Mouse (Mus musculus): Measurements from ENCODE around the gene Zfp362. TPM values are rescaled to one million over a fixed set of nuclear protein-coding genes. Genes with fewer than 3 reads are reported as not detected.
A peak's percentile ranks its signal among the peaks of the same experiment; 100 is the strongest.

Zfp362 gene
- polyA plus RNA-seq, 1 experiment from 2014 or later, result 44.7 TPM

DNA sequence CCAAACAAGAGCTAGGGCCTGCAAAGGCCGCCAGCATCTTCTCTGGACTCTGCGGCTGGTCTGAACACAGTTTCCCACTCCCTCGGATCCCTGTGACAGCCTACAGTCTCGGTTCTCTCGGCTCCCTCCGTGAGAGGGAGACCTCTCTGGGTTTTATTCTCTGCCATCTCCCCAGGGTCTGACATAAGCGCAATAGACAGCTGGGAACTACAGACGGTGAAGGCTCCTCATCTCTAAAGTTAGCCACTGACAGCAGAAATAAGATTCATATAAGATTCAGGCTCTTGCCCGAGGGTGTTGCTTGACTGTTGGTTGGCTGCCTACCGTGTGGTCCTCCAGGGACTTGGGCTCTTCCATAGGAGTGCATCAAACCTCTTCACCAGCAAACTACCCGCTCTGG, 28.3 kb downstream of the Zfp362 start:
- 88% methylated on average over 11 of the region's 11 CpGs for WGBS

DNA sequence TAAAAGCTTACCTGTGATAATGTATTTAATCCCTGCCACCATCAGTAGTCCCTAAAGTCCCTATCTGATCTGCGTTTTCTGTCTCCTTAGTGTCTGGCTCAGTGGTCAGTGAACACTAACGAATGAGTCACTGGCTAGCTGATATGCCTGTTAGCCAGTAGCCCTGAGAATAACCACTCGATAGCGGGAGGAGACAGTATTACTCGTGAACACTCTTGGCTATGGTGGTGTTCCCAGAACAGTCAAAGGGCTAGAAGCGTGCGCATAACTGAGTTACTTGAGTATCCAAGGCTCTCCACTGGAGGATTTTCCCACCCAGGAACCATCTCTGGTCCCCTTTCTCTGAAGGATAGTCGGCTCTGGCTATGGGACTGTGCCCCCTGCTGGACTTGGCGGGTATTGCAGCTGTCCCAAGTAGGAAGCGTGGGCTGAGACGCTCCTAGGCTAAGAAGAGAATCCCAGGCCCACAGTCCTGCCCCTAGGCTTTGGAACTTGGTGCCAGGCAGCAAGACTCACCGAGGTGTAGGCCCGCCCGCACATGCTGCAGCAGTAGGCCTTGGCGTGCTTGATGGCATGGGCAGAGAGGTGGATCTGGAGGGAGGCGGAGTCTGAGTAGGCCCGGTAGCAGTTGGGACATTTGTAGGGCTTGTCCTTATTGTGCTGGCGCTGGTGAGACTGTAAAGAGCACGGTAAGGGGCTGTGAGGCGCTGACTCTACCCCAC, 29.1 kb downstream of the Zfp362 start:
- H3K27ac ChIP-seq (replicated peaks; ENCODE audit: low read depth, low read length), result no peak overlapping the region
- no peak overlapping the region for H3K4me3 ChIP-seq (ENCODE audit: low read depth, low read length)
- H3K9me3 ChIP-seq (ENCODE audit: control insufficient read depth, low read length), result no peaks in the 10 kb centered on the region
- 0 out of 2 replicates have a peak, but pooled peaks have one; percentile 32 for ATAC-seq (ENCODE audit: insufficient number of reproducible peaks, low FRiP score, low TSS enrichment, low read depth)
- H3K4me1 ChIP-seq (ENCODE audit: control insufficient read depth, insufficient read depth, low read length), result no peaks in the 10 kb centered on the region
- 45% methylated on average over 20 of the region's 20 CpGs for WGBS
- no peaks in the 10 kb centered on the region for H3K27me3 ChIP-seq (ENCODE audit: control insufficient read depth, insufficient read depth, low read length)
- peak; percentile 87 for DNase-seq (ENCODE audit: low spot score)
- peaks cover 18% of the 10 kb centered on the region for H3K36me3 ChIP-seq (ENCODE audit: control insufficient read depth, insufficient read depth, low read length)
- no peak overlapping the region for H3K9ac ChIP-seq (ENCODE audit: low read length)
- no peak overlapping the region for H3K4me2 ChIP-seq (ENCODE audit: low read depth, severe bottlenecking)

More for the DNA sequence above, 28.3 kb downstream of the Zfp362 start:
- Histone ChIP-seq H3K27ac (replicated peaks; ENCODE audit: low read depth, low read length) (no peak overlapping the region), H3K36me3 (ENCODE audit: control insufficient read depth, insufficient read depth, low read length) (peaks cover 18% of the 10 kb centered on the region), H3K4me2 (ENCODE audit: low read depth, severe bottlenecking) (no peak overlapping the region), H3K9me3 (ENCODE audit: control insufficient read depth, low read length) (no peaks in the 10 kb centered on the region), H3K27me3 (ENCODE audit: control insufficient read depth, insufficient read depth, low read length) (no peaks in the 10 kb centered on the region), H3K4me1 (ENCODE audit: control insufficient read depth, insufficient read depth, low read length) (no peaks in the 10 kb centered on the region), H3K9ac (ENCODE audit: low read length) (no peak overlapping the region), H3K4me3 (ENCODE audit: low read depth, low read length) (no peak overlapping the region)
- no peak for DNase-seq (ENCODE audit: low spot score)
- ATAC-seq (ENCODE audit: insufficient number of reproducible peaks, low FRiP score, low TSS enrichment, low read depth), result no peak

DNA sequence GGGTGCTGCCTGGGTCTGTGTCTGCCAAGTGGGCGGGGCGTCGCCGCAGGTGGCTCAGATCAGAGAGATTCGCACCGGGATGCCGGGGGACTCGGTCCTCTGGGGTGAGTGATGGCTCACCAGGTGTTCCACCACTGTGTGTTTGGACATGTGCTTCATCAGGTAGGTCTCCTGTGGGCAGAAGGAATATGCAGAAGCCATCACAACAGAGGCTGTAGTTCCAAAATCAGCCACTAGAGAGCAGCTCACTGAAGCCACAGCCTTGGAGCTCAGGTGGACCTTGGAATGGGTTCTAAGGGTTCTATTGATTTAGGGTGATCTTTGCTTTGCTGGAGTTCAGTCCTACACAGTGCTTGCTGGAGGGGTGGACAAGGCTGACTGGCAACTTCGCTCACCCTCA, 31.4 kb downstream of the Zfp362 start:
- Histone ChIP-seq H3K27ac (replicated peaks; ENCODE audit: low read depth, low read length) (no peak overlapping the region), H3K4me3 (ENCODE audit: low read depth, low read length) (no peak overlapping the region), H3K4me1 (ENCODE audit: control insufficient read depth, insufficient read depth, low read length) (no peaks in the 10 kb centered on the region; the same call in 1 of the 2 replicates), H3K27me3 (ENCODE audit: control insufficient read depth, insufficient read depth, low read length) (no peaks in the 10 kb centered on the region), H3K4me2 (ENCODE audit: low read depth, severe bottlenecking) (no peak overlapping the region), H3K9me3 (ENCODE audit: control insufficient read depth, low read length) (no peaks in the 10 kb centered on the region), H3K36me3 (ENCODE audit: control insufficient read depth, insufficient read depth, low read length) (peaks cover 15% of the 10 kb centered on the region), H3K9ac (ENCODE audit: low read length) (no peak overlapping the region)
- WGBS, result 81% methylated on average over 9 of the region's 9 CpGs
- ATAC-seq (ENCODE audit: insufficient number of reproducible peaks, low FRiP score, low TSS enrichment, low read depth), result no peak
- peak; percentile 67 for DNase-seq (ENCODE audit: low spot score)

GRCm38 (mm10) chr4:128773820-128774219, 32.0 kb downstream of the Zfp362 start:
- Histone ChIP-seq H3K4me2 (ENCODE audit: low read depth, severe bottlenecking) (no peak overlapping the region), H3K36me3 (ENCODE audit: control insufficient read depth, insufficient read depth, low read length) (peaks cover 15% of the 10 kb centered on the region), H3K4me3 (ENCODE audit: low read depth, low read length) (no peak overlapping the region), H3K9me3 (ENCODE audit: control insufficient read depth, low read length) (no peaks in the 10 kb centered on the region), H3K27me3 (ENCODE audit: control insufficient read depth, insufficient read depth, low read length) (no peaks in the 10 kb centered on the region), H3K9ac (ENCODE audit: low read length) (no peak overlapping the region), H3K27ac (replicated peaks; ENCODE audit: low read depth, low read length) (no peak overlapping the region), H3K4me1 (ENCODE audit: control insufficient read depth, insufficient read depth, low read length) (no peaks in the 10 kb centered on the region; the same call in 1 of the 2 replicates)
- no peak for ATAC-seq (ENCODE audit: insufficient number of reproducible peaks, low FRiP score, low TSS enrichment, low read depth)
- no peak for DNase-seq (ENCODE audit: low spot score)
- WGBS, result 90% methylated on average over 11 of the region's 11 CpGs

- WGBS, result 72% methylated on average over 5 of the region's 5 CpGs
- no peaks in the 10 kb centered on the region for H3K27me3 ChIP-seq (ENCODE audit: control insufficient read depth, insufficient read depth, low read length)
- H3K36me3 ChIP-seq (ENCODE audit: control insufficient read depth, insufficient read depth, low read length), result peaks cover 7% of the 10 kb centered on the region
- DNase-seq (ENCODE audit: low spot score) (peak; percentile 49), ATAC-seq (ENCODE audit: insufficient number of reproducible peaks, low FRiP score, low TSS enrichment, low read depth) (peak; percentile 41)
- H3K27ac ChIP-seq (replicated peaks; ENCODE audit: low read depth, low read length), result no peak overlapping the region
- no peak overlapping the region for H3K4me2 ChIP-seq (ENCODE audit: low read depth, severe bottlenecking)
- H3K4me1 ChIP-seq (ENCODE audit: control insufficient read depth, insufficient read depth, low read length), result no peaks in the 10 kb centered on the region; the same call in 1 of the 2 replicates
- no peak overlapping the region for H3K4me3 ChIP-seq (ENCODE audit: low read depth, low read length)
- H3K9ac ChIP-seq (ENCODE audit: low read length), result no peak overlapping the region
- no peaks in the 10 kb centered on the region for H3K9me3 ChIP-seq (ENCODE audit: control insufficient read depth, low read length)
These were observed 35.1 kb downstream of the Zfp362 start for GRCm38 (mm10) chr4:128770698-128771097.

DNA sequence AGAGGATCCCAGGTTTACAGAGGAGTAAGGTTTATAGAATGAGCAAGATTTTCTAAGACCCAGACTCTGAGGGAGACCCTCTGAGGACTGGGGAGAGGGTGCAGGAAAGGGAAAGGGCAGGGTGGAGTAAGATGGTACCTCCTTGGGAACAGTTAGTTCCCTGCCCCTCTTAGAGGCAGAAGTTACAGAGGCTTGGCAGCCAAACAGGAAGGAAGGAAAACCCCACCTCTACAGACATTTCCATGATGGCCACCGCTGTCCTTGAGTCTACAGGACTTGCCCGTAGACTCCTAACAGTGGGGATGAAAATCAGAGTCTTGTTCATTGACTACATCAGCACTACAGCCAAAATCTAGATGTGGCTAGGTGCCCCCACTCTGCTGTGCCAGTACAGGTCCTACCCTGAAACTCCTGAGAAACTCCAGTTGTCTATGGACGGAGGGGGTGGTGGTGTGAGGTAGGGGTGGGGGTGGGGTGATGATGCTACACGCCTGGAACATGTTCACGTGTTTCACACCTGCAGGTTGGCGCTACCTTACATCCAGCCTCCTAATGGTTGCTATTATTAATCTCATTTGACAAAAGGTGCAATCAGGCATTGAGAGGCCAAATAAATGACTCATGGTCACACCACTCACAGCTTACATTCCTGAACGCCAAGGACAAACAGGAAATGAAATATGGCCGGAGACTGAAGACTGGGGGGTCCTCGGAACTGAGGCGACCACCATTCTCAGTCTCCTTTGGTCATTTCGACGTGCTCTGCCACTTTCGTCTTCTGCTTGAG, 36.1 kb downstream of the Zfp362 start:
- no peaks in the 10 kb centered on the region for H3K9me3 ChIP-seq (ENCODE audit: control insufficient read depth, low read length)
- no peak for ATAC-seq (ENCODE audit: insufficient number of reproducible peaks, low FRiP score, low TSS enrichment, low read depth)
- H3K27me3 ChIP-seq (ENCODE audit: control insufficient read depth, insufficient read depth, low read length), result no peaks in the 10 kb centered on the region
- peaks cover 7% of the 10 kb centered on the region for H3K36me3 ChIP-seq (ENCODE audit: control insufficient read depth, insufficient read depth, low read length)
- H3K9ac ChIP-seq (ENCODE audit: low read length), result no peak overlapping the region
- WGBS, result 88% methylated on average over 13 of the region's 13 CpGs
- H3K4me1 ChIP-seq (ENCODE audit: control insufficient read depth, insufficient read depth, low read length), result no peaks in the 10 kb centered on the region; the same call in 1 of the 2 replicates
- H3K4me3 ChIP-seq (ENCODE audit: low read depth, low read length), result no peak overlapping the region
- no peak overlapping the region for H3K27ac ChIP-seq (replicated peaks; ENCODE audit: low read depth, low read length)
- H3K4me2 ChIP-seq (ENCODE audit: low read depth, severe bottlenecking), result no peak overlapping the region
- no peak for DNase-seq (ENCODE audit: low spot score)

DNA sequence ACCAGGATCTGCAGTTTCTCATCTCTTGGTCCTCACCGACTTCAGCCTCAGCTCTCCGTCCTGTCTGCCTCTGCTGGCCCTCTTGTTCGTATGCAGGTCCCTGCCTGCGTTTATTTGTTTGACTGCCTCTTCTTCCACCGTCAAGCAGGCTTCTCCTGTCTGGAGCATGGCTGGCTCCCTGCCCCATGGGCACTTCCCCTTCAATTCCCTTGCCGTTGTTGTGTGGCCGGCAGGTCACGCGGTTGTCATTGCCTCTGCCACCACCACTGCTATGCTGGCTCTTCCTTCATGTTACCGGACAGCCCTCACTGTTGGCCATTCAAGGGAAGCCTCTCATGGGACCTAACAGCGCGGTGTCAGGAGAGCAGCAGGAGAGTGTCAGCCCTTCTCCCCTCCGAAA, 37.7 kb downstream of the Zfp362 start:
- Histone ChIP-seq H3K4me3 (ENCODE audit: low read depth, low read length) (no peak overlapping the region), H3K27ac (replicated peaks; ENCODE audit: low read depth, low read length) (no peak overlapping the region), H3K27me3 (ENCODE audit: control insufficient read depth, insufficient read depth, low read length) (no peaks in the 10 kb centered on the region), H3K36me3 (ENCODE audit: control insufficient read depth, insufficient read depth, low read length) (no peaks in the 10 kb centered on the region; the same call in 1 of the 2 replicates), H3K4me1 (ENCODE audit: control insufficient read depth, insufficient read depth, low read length) (no peaks in the 10 kb centered on the region; the same call in 1 of the 2 replicates), H3K4me2 (ENCODE audit: low read depth, severe bottlenecking) (no peak overlapping the region), H3K9ac (ENCODE audit: low read length) (no peak overlapping the region), H3K9me3 (ENCODE audit: control insufficient read depth, low read length) (no peaks in the 10 kb centered on the region)
- ATAC-seq (ENCODE audit: insufficient number of reproducible peaks, low FRiP score, low TSS enrichment, low read depth), result no peak
- 78% methylated on average over 13 of the region's 13 CpGs for WGBS
- DNase-seq (ENCODE audit: low spot score), result no peak

DNA sequence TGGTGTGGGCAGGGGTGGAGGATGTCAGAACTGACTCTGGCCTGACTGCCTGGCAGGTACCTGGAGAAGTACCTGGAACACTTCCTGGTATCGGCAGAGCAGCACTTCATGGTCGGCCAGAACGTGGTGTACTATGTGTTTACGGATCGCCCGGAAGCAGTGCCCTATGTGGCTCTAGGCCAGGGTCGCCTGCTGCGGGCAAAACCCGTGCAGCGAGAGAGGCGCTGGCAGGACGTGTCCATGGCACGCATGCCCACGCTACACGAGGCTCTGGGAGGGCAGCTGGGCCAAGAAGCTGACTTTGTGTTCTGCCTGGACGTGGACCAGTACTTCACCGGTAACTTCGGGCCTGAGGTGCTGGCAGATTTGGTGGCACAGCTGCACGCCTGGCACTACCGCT, 38.9 kb downstream of the Zfp362 start:
- H3K9me3 ChIP-seq (ENCODE audit: control insufficient read depth, low read length), result no peaks in the 10 kb centered on the region
- H3K4me1 ChIP-seq (ENCODE audit: control insufficient read depth, insufficient read depth, low read length), result no peaks in the 10 kb centered on the region; the same call in 1 of the 2 replicates
- no peak for ATAC-seq (ENCODE audit: insufficient number of reproducible peaks, low FRiP score, low TSS enrichment, low read depth)
- WGBS, result 95% methylated on average over 20 of the region's 20 CpGs
- H3K27ac ChIP-seq (replicated peaks; ENCODE audit: low read depth, low read length), result no peak overlapping the region
- H3K4me2 ChIP-seq (ENCODE audit: low read depth, severe bottlenecking), result no peak overlapping the region
- no peaks in the 10 kb centered on the region for H3K27me3 ChIP-seq (ENCODE audit: control insufficient read depth, insufficient read depth, low read length)
- no peak overlapping the region for H3K9ac ChIP-seq (ENCODE audit: low read length)
- no peak overlapping the region for H3K4me3 ChIP-seq (ENCODE audit: low read depth, low read length)
- no peaks in the 10 kb centered on the region for H3K36me3 ChIP-seq (ENCODE audit: control insufficient read depth, insufficient read depth, low read length)
- no peak for DNase-seq (ENCODE audit: low spot score)

All from limb, embryonic 11.5 days (tissue).